Mouse (Mus musculus) hindbrain, postnatal 0 days (tissue): ENCODE results near the gene Rtn4rl2. TPM values are rescaled to one million over a fixed set of nuclear protein-coding genes. Genes with fewer than 3 reads are reported as not detected.

ENCODE experiments used
- ATAC-seq: fragments of 200-750 bp; cut with Nextera tagmentation; 2 replicates; pipeline ENCODE4 v1.8.0; 2017; ENCODE audit warnings: mild to moderate bottlenecking, moderate TSS enrichment, moderate library complexity
- DNase-seq: peaks from one replicate; pipeline ENCODE4 v3.0.0-alpha.2; 2015; ENCODE audit warnings: low spot score
- H3K27ac ChIP-seq: fragments of 300-500 bp; sonication (generic); 2 replicates; pipeline ENCODE4 v1.5.1; 2014; ENCODE audit warnings: mild to moderate bottlenecking
- H3K27me3 ChIP-seq: fragments of 300-500 bp; sonication (generic); 2 replicates; pipeline ENCODE4 v1.6.1; 2014; ENCODE audit warnings: low read length, mixed read lengths; ENCODE audit not compliant: insufficient read depth
- H3K36me3 ChIP-seq: fragments of 300-500 bp; sonication (generic); 2 replicates; pipeline ENCODE4 v1.6.1; 2014; ENCODE audit warnings: low read length, mixed read lengths; ENCODE audit not compliant: insufficient read depth
- H3K4me1 ChIP-seq: fragments of 300-500 bp; sonication (generic); 2 replicates; pipeline ENCODE4 v1.6.1; 2014; ENCODE audit warnings: antibody characterized with exemption, low read length, mixed read lengths; ENCODE audit not compliant: insufficient read depth
- H3K4me2 ChIP-seq: fragments of 300-500 bp; sonication (generic); 2 replicates; pipeline ENCODE4 v1.6.1; 2014; ENCODE audit warnings: low read depth, mild to moderate bottlenecking, low read length, moderate library complexity, mixed read lengths
- H3K4me3 ChIP-seq: fragments of 300-500 bp; sonication (generic); 2 replicates; pipeline ENCODE4 v1.5.1; 2014; ENCODE audit warnings: low read length
- H3K9ac ChIP-seq: fragments of 300-500 bp; sonication (generic); replicated peaks from 2 replicates; pipeline ENCODE4 v1.6.1; 2014; ENCODE audit warnings: mild to moderate bottlenecking, low read length, moderate library complexity, mixed read lengths
- H3K9me3 ChIP-seq: fragments of 300-500 bp; sonication (generic); 2 replicates; pipeline ENCODE4 v1.6.1; 2016; ENCODE audit warnings: low read length, mixed read lengths
- CTCF ChIP-seq: IDR thresholded peaks from 2 replicates; pipeline ENCODE4 v1.5.1; 2016; ENCODE audit warnings: antibody characterized with exemption, control low read depth, low read depth
- WGBS: fragments of 180-500 bp; shearing (Covaris S2); extraction: QIAGEN DNeasy Blood & Tissue Kit; methylation state at CpG from one replicate; pipeline ENCODE4 v1.1.7; 2014; 5-methylcytosine and 5-hydroxymethylcytosine counted together
- polyA plus RNA-seq: library from polyadenylated mRNA; unstranded; fragments of >200 nt; fragmentation: Nextera tagmentation; extraction: Ambion mirVana; gene quantifications from 2 replicates; pipeline ENCODE4 v1.2.1, GENCODE M21; 2015
- total RNA-seq: library from RNA; depleted of rRNA; stranded (reverse); fragments of >200 nt; gene quantifications from 2 replicates; pipeline ENCODE4 v1.2.3, GENCODE M21; 2014; rRNA removed

Gene Rtn4rl2
- total RNA-seq: 10.1 and 12.2 TPM in 2 replicates
- 4.2 and 4.3 TPM in 2 replicates for polyA plus RNA-seq

DNA sequence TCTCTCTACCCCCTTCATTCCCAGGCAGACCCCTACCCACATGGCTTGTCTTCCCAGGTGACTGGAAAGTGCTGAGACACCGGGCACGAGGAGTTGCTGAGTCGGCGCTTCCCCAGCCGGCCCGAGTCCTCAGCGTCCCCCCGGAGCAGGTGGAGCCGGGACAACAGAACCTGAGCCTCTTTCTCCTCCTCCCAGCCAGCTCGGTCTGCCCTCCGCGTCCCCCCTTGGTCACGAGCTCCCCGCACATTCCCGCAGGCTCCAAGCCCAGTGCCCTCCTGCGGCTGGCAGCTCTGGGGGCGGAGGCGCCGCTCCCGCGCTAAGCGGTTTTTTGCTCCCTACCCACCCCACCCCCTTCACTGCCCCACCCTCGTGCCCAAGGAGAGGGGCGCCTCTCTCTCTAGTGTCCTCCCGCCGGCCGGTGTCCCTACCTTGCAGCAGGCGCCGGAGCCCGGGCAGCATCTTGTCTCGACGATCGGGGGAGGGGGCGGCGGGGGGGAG lies at the start of gene Rtn4rl2:
Rtn4rl2 (minus strand) TSS at position 477 of the 498 bp plus-strand sequence.
- Histone ChIP-seq H3K36me3 (no peaks in the 10 kb centered on the region), H3K27me3 (peaks cover 30% of the 10 kb centered on the region; the same call in 1 of the 2 replicates), H3K9me3 (no peaks in the 10 kb centered on the region), H3K27ac (0 out of 2 replicates have a peak within 1 kb of the TSS, but pooled peaks have one; percentile 32), H3K4me2 (peak within 1 kb of the TSS; percentile 97), H3K9ac (peak within 1 kb of the TSS; percentile 49), H3K4me1 (no peaks in the 10 kb centered on the region; the same call in none of the 2 replicates), H3K4me3 (peak within 1 kb of the TSS; percentile 65)
- 2% methylated on average over 33 of the region's 35 CpGs for WGBS
- DNase-seq: no peak
- ATAC-seq: peak; percentile 7; the same call in 1 of the 2 replicates
- TF ChIP-seq CTCF: no peak

DNA sequence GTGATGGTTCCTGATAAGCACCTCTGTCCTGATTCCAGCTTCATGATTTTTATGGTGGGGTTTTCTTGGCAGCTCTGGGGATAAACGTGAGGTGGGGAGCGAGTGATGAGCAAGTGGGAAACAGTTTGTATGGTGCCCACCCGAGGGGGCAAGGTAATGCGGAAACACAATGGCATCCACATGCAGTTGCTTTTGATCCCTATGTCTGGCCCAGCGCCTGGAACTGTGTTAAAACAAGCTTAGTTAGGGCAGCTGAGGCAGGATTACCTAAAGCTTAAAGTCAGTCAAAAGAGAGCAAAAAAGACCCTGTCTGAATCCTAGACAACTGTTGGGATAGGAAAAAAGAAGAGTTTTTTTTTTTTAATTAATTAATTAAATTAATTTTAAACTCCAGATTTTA lies 48.6 kb upstream of the Rtn4rl2 start:
- no peaks in the 10 kb centered on the region for H3K27me3 ChIP-seq
- ATAC-seq (no peak), DNase-seq (peak; percentile 6)
- 63% methylated on average over 5 of the region's 5 CpGs for WGBS
- H3K4me3 ChIP-seq: no peak overlapping the region
- TF ChIP-seq CTCF: no peak
- H3K9ac ChIP-seq: no peak overlapping the region
- no peaks in the 10 kb centered on the region for H3K36me3 ChIP-seq
- no peak overlapping the region for H3K4me2 ChIP-seq
- no peaks in the 10 kb centered on the region for H3K9me3 ChIP-seq
- peaks cover 5% of the 10 kb centered on the region; the same call in 1 of the 2 replicates for H3K4me1 ChIP-seq
- H3K27ac ChIP-seq: no peak overlapping the region

DNA sequence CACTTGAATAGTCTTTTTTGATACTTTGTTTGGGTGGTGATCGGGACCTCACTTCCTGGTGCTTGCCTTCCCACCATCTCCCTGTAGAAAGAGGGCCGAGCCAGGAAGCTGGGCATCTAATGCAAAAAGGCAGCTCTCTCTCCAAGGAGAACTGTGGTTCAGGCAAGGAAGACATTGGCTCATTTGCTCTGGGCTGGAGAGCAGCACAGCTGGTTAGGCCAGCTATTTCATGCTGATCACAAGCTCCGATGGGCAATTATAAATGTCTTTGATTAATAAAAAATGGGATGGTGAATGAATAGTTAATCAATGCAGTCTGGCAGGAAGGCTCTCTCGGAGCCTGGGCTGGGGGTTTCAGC lies 48.1 kb upstream of the Rtn4rl2 start:
- 51% methylated on average over 4 of the region's 4 CpGs for WGBS
- no peaks in the 10 kb centered on the region for H3K27me3 ChIP-seq
- H3K9ac ChIP-seq: no peak overlapping the region
- DNase-seq (no peak), ATAC-seq (no peak)
- H3K4me3 ChIP-seq: no peak overlapping the region
- H3K4me2 ChIP-seq: no peak overlapping the region
- no peaks in the 10 kb centered on the region for H3K36me3 ChIP-seq
- no peaks in the 10 kb centered on the region for H3K9me3 ChIP-seq
- peaks cover 5% of the 10 kb centered on the region; the same call in 1 of the 2 replicates for H3K4me1 ChIP-seq
- no peak for TF ChIP-seq CTCF
- H3K27ac ChIP-seq: no peak overlapping the region

DNA sequence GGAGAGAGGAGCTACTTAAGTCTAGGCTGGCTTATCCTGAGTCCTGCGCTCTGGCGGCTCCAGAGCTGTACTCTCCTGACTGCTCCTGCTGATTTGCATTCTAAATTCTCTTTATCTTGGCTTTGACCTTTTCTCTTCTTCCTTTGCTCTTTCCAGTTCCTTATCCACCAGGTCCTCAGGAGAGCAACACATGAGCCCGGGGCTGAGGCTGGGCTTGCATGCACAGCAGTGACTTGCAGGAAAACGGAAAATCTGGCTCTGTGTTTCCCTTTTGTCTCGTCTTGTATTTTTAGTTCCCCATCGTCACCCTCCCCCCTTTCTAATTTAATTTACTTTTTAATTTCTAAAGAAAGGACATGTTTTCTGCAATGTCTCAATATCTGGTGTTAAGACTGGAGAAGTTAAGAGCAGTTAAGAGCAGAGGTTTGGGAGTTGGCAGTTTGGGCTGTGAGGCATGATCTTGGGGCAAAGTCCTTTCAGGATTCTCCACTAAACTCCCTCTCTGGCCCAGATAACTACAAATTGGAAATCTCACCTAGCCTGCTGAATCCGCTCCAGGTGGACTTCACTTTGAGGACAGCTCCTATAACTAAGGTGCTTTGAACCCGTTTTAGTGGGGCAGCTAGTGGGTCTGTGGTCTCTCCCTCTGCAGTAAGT lies 47.6 kb upstream of the Rtn4rl2 start:
- Histone ChIP-seq H3K36me3 (no peaks in the 10 kb centered on the region), H3K9me3 (no peaks in the 10 kb centered on the region), H3K4me1 (peaks cover 5% of the 10 kb centered on the region; the same call in 1 of the 2 replicates), H3K4me2 (no peak overlapping the region), H3K27ac (no peak overlapping the region), H3K4me3 (no peak overlapping the region), H3K9ac (no peak overlapping the region), H3K27me3 (no peaks in the 10 kb centered on the region)
- WGBS: 72% methylated on average over 8 of the region's 8 CpGs
- no peak for ATAC-seq
- no peak for DNase-seq
- no peak for TF ChIP-seq CTCF

DNA sequence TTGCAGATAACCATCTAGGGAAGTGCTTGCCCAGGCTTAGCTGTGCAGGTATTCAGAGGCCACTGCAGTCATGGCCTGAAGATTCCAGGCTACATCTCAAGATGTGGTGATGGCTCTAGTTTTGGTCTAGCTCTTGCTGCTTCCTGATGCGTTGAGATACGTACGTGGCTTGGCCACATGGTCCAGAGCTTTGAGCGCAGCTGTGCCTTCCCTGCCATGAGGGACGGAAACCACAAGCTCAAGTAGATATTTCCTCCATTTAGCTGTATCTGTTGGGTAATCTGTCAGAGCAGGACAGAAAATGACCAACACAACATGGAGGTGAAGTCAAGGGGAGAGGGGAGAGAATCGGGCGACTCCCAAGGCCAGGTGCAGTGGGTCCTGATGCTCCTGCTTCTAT lies 43.7 kb upstream of the Rtn4rl2 start:
- TF ChIP-seq CTCF: no peak
- H3K27ac ChIP-seq: no peak overlapping the region
- no peaks in the 10 kb centered on the region for H3K9me3 ChIP-seq
- WGBS: 91% methylated on average over 7 of the region's 7 CpGs
- ATAC-seq (no peak), DNase-seq (no peak)
- no peak overlapping the region for H3K4me3 ChIP-seq
- H3K4me2 ChIP-seq: no peak overlapping the region
- no peak overlapping the region for H3K9ac ChIP-seq
- H3K36me3 ChIP-seq: no peaks in the 10 kb centered on the region
- no peaks in the 10 kb centered on the region for H3K27me3 ChIP-seq
- H3K4me1 ChIP-seq: no peaks in the 10 kb centered on the region

DNA sequence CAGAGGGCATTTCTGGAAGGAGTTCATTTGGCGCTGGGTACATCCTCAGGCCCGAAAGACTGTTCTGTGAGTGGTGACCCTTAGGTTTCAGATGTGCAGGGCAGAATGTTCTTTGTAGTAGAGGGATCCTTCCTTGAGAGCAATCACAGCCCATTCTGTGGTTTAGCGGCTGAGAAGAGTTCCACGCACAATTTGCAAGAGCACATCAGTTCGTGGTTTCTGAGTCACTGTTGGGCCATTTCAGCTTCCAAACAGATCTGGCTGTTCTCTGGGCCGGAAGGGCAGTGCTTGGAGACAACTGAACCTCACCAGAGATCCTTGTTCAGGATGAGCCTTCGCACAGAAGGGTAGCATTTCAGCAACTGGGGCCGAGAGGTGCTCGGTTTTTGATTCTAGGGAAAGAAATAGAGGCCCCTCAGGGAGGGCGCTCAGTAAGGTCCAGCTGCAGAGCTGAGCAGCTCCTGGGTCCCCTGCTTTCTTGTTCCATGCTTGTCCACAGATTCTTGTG lies 33.1 kb upstream of the Rtn4rl2 start:
- DNase-seq (no peak), ATAC-seq (no peak)
- Histone ChIP-seq H3K4me3 (no peak overlapping the region), H3K4me2 (no peak overlapping the region), H3K36me3 (no peaks in the 10 kb centered on the region), H3K9ac (no peak overlapping the region), H3K27ac (no peak overlapping the region), H3K27me3 (no peaks in the 10 kb centered on the region), H3K9me3 (0 out of 2 replicates have a peak, but pooled peaks cover 4% of the 10 kb centered on the region), H3K4me1 (no peaks in the 10 kb centered on the region)
- WGBS: 87% methylated on average over 10 of the region's 10 CpGs
- TF ChIP-seq CTCF: no peak

DNA sequence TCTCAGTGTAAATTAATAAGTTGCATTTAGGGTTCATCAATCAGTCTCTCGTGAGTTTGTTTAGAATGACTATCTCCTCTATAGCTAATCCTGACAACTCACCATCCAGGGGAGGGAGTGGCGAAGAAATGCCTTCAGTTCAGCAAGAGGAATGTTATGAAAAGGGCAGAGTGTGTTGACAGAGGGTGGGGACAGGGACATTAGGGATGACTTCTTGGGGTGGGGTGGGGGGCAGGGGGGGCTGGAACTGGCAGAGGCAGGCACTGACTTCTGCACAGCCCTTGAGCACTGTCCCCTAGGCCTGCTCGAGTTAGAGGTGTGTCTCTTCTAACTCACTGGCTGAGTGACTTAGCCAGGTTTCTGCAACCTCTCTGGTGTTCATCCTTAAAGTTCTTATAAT lies 31.7 kb upstream of the Rtn4rl2 start:
- H3K4me1 ChIP-seq: no peaks in the 10 kb centered on the region
- H3K9ac ChIP-seq: no peak overlapping the region
- H3K4me2 ChIP-seq: no peak overlapping the region
- ATAC-seq: no peak
- no peaks in the 10 kb centered on the region for H3K9me3 ChIP-seq
- WGBS: 71% methylated on average over 3 of the region's 3 CpGs
- no peak for DNase-seq
- no peak overlapping the region for H3K4me3 ChIP-seq
- H3K27ac ChIP-seq: no peak overlapping the region
- H3K27me3 ChIP-seq: no peaks in the 10 kb centered on the region
- no peaks in the 10 kb centered on the region for H3K36me3 ChIP-seq
- no peak for TF ChIP-seq CTCF
